Mouse (Mus musculus) ES-Bruce4 (cell line): ENCODE data around the gene L3mbtl1. TPM values are rescaled to one million over a fixed set of nuclear protein-coding genes. Genes with fewer than 3 reads are reported as not detected.

Experiments used
- H3K27ac ChIP-seq: 2 replicates; pipeline ENCODE4 v1.5.1; 2012; ENCODE audit warnings: low read length, inconsistent platforms; ENCODE audit not compliant: insufficient read depth
- H3K27me3 ChIP-seq: 2 replicates; pipeline ENCODE4 v1.6.1; 2012; ENCODE audit warnings: mild to moderate bottlenecking, low read length, inconsistent platforms; ENCODE audit not compliant: control insufficient read depth, poor library complexity, insufficient read depth, severe bottlenecking
- H3K36me3 ChIP-seq: 2 replicates; pipeline ENCODE4 v1.6.1; 2012; ENCODE audit warnings: inconsistent platforms, mild to moderate bottlenecking, low read length, moderate library complexity; ENCODE audit not compliant: control insufficient read depth, poor library complexity, insufficient read depth, severe bottlenecking
- H3K4me1 ChIP-seq: one replicate; pipeline ENCODE4 v1.8.1; 2011; ENCODE audit warnings: low read length; ENCODE audit not compliant: control insufficient read depth, insufficient read depth
- H3K4me3 ChIP-seq: 2 replicates; pipeline ENCODE4 v1.5.1; 2011; ENCODE audit warnings: low read depth, mild to moderate bottlenecking, low read length
- H3K9ac ChIP-seq: 2 replicates; pipeline ENCODE4 v1.6.1; 2012; ENCODE audit warnings: low read depth, mild to moderate bottlenecking, inconsistent platforms; ENCODE audit not compliant: poor library complexity, severe bottlenecking
- H3K9me3 ChIP-seq: replicated peaks from 2 replicates; pipeline ENCODE4 v1.6.1; 2012; ENCODE audit warnings: mild to moderate bottlenecking, low read length, inconsistent platforms; ENCODE audit not compliant: control insufficient read depth, poor library complexity, insufficient read depth, severe bottlenecking
- CTCF ChIP-seq: IDR thresholded peaks from one replicate; pipeline ENCODE4 v1.8.1; 2011; ENCODE audit warnings: low read depth, low read length
- EP300 ChIP-seq: IDR thresholded peaks from 2 replicates; pipeline ENCODE4 v1.6.1; 2011; ENCODE audit warnings: low read depth, low read length; ENCODE audit not compliant: insufficient read depth
- POLR2A ChIP-seq: IDR thresholded peaks from one replicate; pipeline ENCODE4 v1.8.1; 2011; ENCODE audit warnings: low read length; ENCODE audit not compliant: insufficient read depth
- polyA plus RNA-seq: library from polyadenylated mRNA; stranded (reverse); fragments of >200 nt; gene quantifications from 2 replicates; pipeline ENCODE4 v1.2.4, GENCODE M21; 2011; ENCODE audit warnings: low read depth; ENCODE audit not compliant: missing spikeins, insufficient read depth, insufficient read length

L3mbtl1 gene
- polyA plus RNA-seq, 1 experiment, result 2.7 TPM

DNA sequence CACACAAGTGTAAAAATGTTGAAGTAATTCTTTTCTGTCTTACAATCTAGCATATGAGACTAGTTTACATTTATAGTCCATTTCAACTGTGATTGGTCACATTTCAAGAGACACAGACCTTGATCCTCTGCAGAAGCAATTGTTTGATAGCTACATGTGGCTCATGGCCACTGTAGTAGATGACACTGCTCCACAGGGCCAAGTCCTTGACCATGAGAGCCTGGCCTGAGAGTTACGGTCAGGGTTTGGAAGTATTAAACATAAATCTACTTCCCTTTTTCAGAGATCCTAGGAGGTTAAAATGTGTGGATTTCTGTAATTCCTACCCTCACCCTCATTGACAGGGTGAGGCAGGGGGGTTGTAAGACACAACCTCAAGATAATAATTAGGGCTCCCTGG is 57.8 kb downstream of the L3mbtl1 start:
- no peak for TF ChIP-seq EP300
- no peak for TF ChIP-seq POLR2A
- no peak for TF ChIP-seq CTCF

DNA sequence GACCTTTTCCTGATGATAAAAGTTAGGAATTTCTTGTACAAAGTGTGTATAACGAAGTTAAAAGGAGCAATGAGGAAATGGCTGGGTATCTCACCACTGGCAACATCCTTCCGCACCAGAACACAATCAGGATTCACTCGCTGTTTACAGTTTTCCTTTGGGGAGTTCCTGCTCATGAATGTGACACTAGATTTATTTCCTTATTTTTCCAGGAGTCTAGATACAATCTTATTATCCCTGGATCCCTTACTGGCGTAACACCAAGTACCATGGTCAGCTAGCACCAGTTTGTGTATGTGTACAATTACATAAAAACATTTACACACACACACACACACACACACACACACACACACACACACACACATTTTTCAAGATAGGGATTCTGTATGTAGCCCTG is 64.0 kb downstream of the L3mbtl1 start:
- 0 out of 2 replicates have a peak, but pooled peaks cover 2% of the 10 kb centered on the region for H3K9me3 ChIP-seq
- H3K27me3 ChIP-seq, result no peaks in the 10 kb centered on the region
- H3K4me1 ChIP-seq, result no peaks in the 10 kb centered on the region
- H3K27ac ChIP-seq, result no peak overlapping the region
- H3K36me3 ChIP-seq, result no peaks in the 10 kb centered on the region
- H3K4me3 ChIP-seq, result no peak overlapping the region
- H3K9ac ChIP-seq, result no peak overlapping the region
- TF ChIP-seq EP300 (no peak), POLR2A (no peak), CTCF (no peak)

More for the DNA sequence above, 57.8 kb downstream of the L3mbtl1 start:
- Histone ChIP-seq H3K4me3 (no peak overlapping the region), H3K9me3 (no peaks in the 10 kb centered on the region), H3K27me3 (no peaks in the 10 kb centered on the region), H3K36me3 (no peaks in the 10 kb centered on the region), H3K9ac (no peak overlapping the region), H3K4me1 (no peaks in the 10 kb centered on the region), H3K27ac (no peak overlapping the region)

- TF ChIP-seq POLR2A (no peak), EP300 (0 out of 2 replicates have a peak, but pooled peaks have one; percentile 15)
- peak within 1 kb of the TSS; percentile 92 for H3K4me3 ChIP-seq
- no peaks in the 10 kb centered on the region for H3K4me1 ChIP-seq
- peak within 1 kb of the TSS; percentile 69 for H3K9ac ChIP-seq
- H3K27ac ChIP-seq, result peak within 1 kb of the TSS; percentile 32
- no peaks in the 10 kb centered on the region for H3K9me3 ChIP-seq
- no peaks in the 10 kb centered on the region for H3K36me3 ChIP-seq
- H3K27me3 ChIP-seq, result no peaks in the 10 kb centered on the region
These were observed 73.9 kb downstream of the L3mbtl1 start, which contains the start of gene Ift52 for GRCm38 (mm10) chr2:163016916-163017743. TSS of gene Ift52 (plus strand) at chr2:163017354.

Other genes starting within 250 kb of the L3mbtl1 start
- 172 and 175 TPM in 2 replicates for gene Srsf6, start 11.9 kb upstream of the L3mbtl1 start, polyA plus RNA-seq
- gene Sgk2, start 43.9 kb downstream of the L3mbtl1 start, polyA plus RNA-seq, result 0.65 and 0.66 TPM in 2 replicates
- gene Ift52, start 73.9 kb downstream of the L3mbtl1 start, polyA plus RNA-seq, result 62.6 and 69.4 TPM in 2 replicates
- gene Mybl2, start 111.2 kb downstream of the L3mbtl1 start, polyA plus RNA-seq, result 471 and 519 TPM in 2 replicates
- gene Gtsf1l, start 144.4 kb downstream of the L3mbtl1 start, polyA plus RNA-seq, result 34.9 and 36.3 TPM in 2 replicates